Mouse (Mus musculus): ENCODE measurements around the gene Atp8b5.

DNA sequence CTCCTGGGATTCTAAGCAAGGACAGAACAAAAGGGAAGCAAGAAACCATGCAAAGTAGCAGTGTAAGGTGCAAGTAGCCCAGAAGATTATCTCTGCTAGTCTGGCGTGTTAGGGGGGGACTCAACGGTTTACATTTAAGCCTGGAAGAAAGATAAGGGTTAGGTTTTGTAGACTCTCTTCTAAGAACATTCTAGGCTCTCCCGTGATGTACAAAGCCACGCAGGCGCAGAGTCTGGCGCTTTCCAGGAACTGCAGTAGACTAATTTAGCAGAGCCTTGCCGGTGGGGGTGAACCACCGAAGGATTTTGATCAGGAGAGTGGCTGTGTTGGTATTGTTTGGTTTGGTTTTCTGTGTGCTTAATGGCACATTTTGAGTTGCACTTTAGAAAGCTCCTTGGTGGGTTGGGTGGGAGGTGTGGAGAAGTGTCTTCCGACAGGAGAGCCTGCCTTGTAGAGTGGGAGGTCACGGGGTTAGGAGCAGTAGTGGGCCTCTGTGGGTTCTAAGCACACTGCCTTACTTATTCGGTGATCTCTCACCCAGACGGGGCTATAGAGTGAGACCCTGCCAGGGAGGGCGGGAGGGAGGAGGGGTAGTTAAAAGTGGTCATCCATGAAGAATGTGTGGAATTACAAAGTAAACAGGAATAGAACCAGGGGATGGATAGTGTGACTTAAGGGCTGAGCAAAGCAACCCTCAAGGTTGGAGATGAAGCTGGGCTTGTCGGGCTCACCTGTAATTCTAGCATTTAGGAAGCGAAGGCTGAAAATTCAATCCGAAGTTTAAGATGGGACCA lies 150.5 kb downstream of the Atp8b5 start:
- TF ChIP-seq CTCF (IDR thresholded peaks at IDR 0.05) (no peak), EP300 (IDR thresholded peaks at IDR 0.05; ENCODE audit: insufficient read depth, low read depth, low read length) (no peak)
